Comparison of ENCODE assay signal across 25 mouse cellular contexts in the genomic region with DNA sequence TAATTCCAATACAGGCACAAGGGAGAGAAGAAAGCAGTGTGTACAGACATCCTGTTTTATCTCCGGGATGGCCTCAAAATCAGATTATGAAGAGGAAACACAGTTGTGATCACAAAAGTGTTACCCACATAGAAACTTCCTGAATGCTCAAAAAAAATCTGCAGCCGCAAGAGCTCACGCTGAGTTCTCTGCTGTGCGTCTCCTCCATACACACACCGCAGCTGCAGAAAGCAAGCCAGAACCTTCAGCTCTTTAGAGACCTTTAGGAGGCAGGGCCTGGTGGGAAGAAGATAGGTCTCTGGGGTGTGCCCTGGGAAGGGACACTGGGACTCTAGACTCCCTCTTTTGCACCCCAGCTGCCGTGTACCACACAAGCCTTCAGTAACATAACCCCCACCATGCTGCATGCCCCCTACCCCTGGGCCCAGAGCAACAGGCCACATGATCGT. TPM values are rescaled to one million over a fixed set of nuclear protein-coding genes. Genes with fewer than 3 reads are reported as not detected.
DNase-seq lines count a peak whose midpoint lies in the region; TF ChIP-seq lines count a peak whose summit lies in the region.
"Had no signal": no experiment of that assay in that cellular context is flagged by ENCODE, and none has a peak within 500 bp of the region (broad histone marks: within the 10 kb centered on the region; RNA-seq: fewer than 3 reads in every experiment).

No protein-coding gene starts in this region.

- 0 out of 2 replicates have a peak, but pooled peaks cover 3% of the 10 kb centered on the region for H3K36me3 ChIP-seq in heart, adult 2 months (ENCODE audit: control insufficient read depth, insufficient read depth, low read length)

- no peak for TF ChIP-seq CTCF in heart, adult 2 months (IDR thresholded peaks at IDR 0.05)

- H3K79me2 ChIP-seq in heart, adult 2 months (replicated peaks; ENCODE audit: control insufficient read depth, insufficient read depth, low read length), result peaks cover 4% of the 10 kb centered on the region

- WGBS in heart, adult 2 months, result 52% methylated on average over 7 of the region's 7 CpGs

- intact Hi-C loops in heart, adult 2 months (cut with DNase I), result no loop called here
- intact Hi-C loops in left cerebral cortex, postnatal 36 days (cut with DNase I), result loop anchor here (5.0 kb wide), 1 partner anchor 380 kb away; no protein-coding TSS in a partner anchor

- peak; percentile 81 for DNase-seq in heart, adult 11 months
- no peak for DNase-seq in heart, adult 2 months
- DNase-seq in induced T-regulatory cell, adult 2 months (ENCODE audit: low read depth), result peak; percentile 50
- DNase-seq in naive thymus-derived CD4-positive, alpha-beta T cell, adult 2 months (ENCODE audit: low read depth), result peak; percentile 53
- DNase-seq in thymus, postnatal 4 days, result peak; percentile 38
- DNase-seq in left cerebral cortex, adult 9 months (ENCODE audit: low spot score in 2 of 2), result no peak
- no peak for DNase-seq in cerebellum, adult 8-10 months
- no peak for DNase-seq in left cerebral cortex, postnatal 36 days (ENCODE audit: low spot score in 2 of 2)
- DNase-seq: adrenal gland, postnatal 10 days; cerebellum, postnatal 10 days; gastrocnemius, postnatal 36 days; heart, postnatal 10 days; kidney, adult 9 months; kidney, postnatal 4 days; liver, embryonic 13.5 days; lung, embryonic 14.5 days; lung, postnatal 4 days; right cerebral cortex, postnatal 25 days had no signal

- no peak for TF ChIP-seq POLR2A in heart, adult 2 months (IDR thresholded peaks at IDR 0.05; ENCODE audit: insufficient read depth, low read depth, low read length)

- no peaks in the 10 kb centered on the region for H3K4me1 ChIP-seq in heart, adult 2 months (ENCODE audit: control insufficient read depth, insufficient read depth, low read length)
- H3K4me1 ChIP-seq: intestine, embryonic 15.5 days; limb, embryonic 13.5 days had no signal

- H3K27ac ChIP-seq in heart, adult 2 months, result no peak overlapping the region
- H3K27ac ChIP-seq: forebrain, embryonic 13.5 days; hindbrain, embryonic 13.5 days; intestine, embryonic 15.5 days; limb, embryonic 13.5 days; liver, embryonic 13.5 days; midbrain, embryonic 15.5 days; neural tube, embryonic 15.5 days had no signal

- no peaks in the 10 kb centered on the region for H3K27me3 ChIP-seq in heart, adult 2 months (ENCODE audit: control insufficient read depth, insufficient read depth, low read length)
- H3K27me3 ChIP-seq: forebrain, embryonic 13.5 days; hindbrain, embryonic 13.5 days; intestine, embryonic 15.5 days; limb, embryonic 13.5 days; midbrain, embryonic 15.5 days; neural tube, embryonic 15.5 days had no signal

- no peak overlapping the region for H3K4me3 ChIP-seq in heart, adult 2 months
- H3K4me3 ChIP-seq: forebrain, embryonic 13.5 days; hindbrain, embryonic 13.5 days; intestine, embryonic 15.5 days; limb, embryonic 13.5 days; liver, embryonic 13.5 days; midbrain, embryonic 15.5 days; myocyte; neural tube, embryonic 15.5 days had no signal

- no peak for TF ChIP-seq EP300 in heart, adult 2 months (IDR thresholded peaks at IDR 0.05; ENCODE audit: insufficient read depth, low read depth, low read length)

- no peak overlapping the region for H3K9ac ChIP-seq in heart, adult 2 months (ENCODE audit: low read depth, low read length)
- H3K9ac ChIP-seq: forebrain, embryonic 13.5 days; hindbrain, embryonic 13.5 days; intestine, embryonic 15.5 days; limb, embryonic 13.5 days; liver, embryonic 13.5 days; lung, embryonic 14.5 days; midbrain, embryonic 15.5 days; neural tube, embryonic 15.5 days had no signal

RNA-seq across cellular contexts. Expression of gene Ralb, which starts 27.7 kb away (rescaled TPM):
- total RNA-seq in heart, adult 2 months (2021), result 10 to 100 TPM; 26.9 to 30.1 TPM
- polyA plus RNA-seq in heart, adult 2 months (2012; rRNA removed), result 23.1 and 29.1 TPM in 2 replicates
- 10 to 100 TPM; 22.2 to 22.6 TPM for total RNA-seq in left cerebral cortex, postnatal 36 days (2021)

RNA-seq across cellular contexts. Expression of gene Tmem185b, which starts 49.0 kb away (rescaled TPM):
- 10 to 100 TPM; 14.8 to 15.8 TPM for total RNA-seq in heart, adult 2 months (2021)
- polyA plus RNA-seq in heart, adult 2 months (2012; rRNA removed), result 14.2 and 15.1 TPM in 2 replicates
- total RNA-seq in left cerebral cortex, postnatal 36 days (2021), result 10 to 100 TPM; 14.8 to 16.2 TPM

RNA-seq across cellular contexts. Expression of gene Inhbb, which starts 54.9 kb away (rescaled TPM):
- 1 to 10 TPM in 1 of 2 experiments, under 1 TPM in 1; 0.99 to 1.1 TPM for total RNA-seq in heart, adult 2 months (2021)
- polyA plus RNA-seq in heart, adult 2 months (2012; rRNA removed), result 1.3 and 2.2 TPM in 2 replicates
- 1 to 10 TPM; 4.7 to 5.6 TPM for total RNA-seq in left cerebral cortex, postnatal 36 days (2021)

Comparison
In these comparisons a context has a peak if more than half of its experiments do, and no peak if none do; other contexts are left out.
1. DNase-seq: peak in heart, adult 11 months (single experiment), induced T-regulatory cell, adult 2 months (single experiment), naive thymus-derived CD4-positive, alpha-beta T cell, adult 2 months (single experiment) and thymus, postnatal 4 days (single experiment); none in heart, adult 2 months (0 of 2), left cerebral cortex, adult 9 months (0 of 2), cerebellum, adult 8-10 months (single experiment) and left cerebral cortex, postnatal 36 days (0 of 2).